Mouse (Mus musculus): ENCODE measurements around the gene Auts2.

The Auts2 gene

GRCm38 (mm10) chr5:131906313-131906712 lies 636.8 kb downstream of the Auts2 start:
- no peak for DNase-seq (ENCODE audit: low read depth)

- no peak for DNase-seq (ENCODE audit: low read depth)
These were observed 638.7 kb downstream of the Auts2 start for GRCm38 (mm10) chr5:131904478-131904877.

- no peak for DNase-seq (ENCODE audit: low read depth)
These were observed 645.0 kb downstream of the Auts2 start for GRCm38 (mm10) chr5:131898048-131898638.

GRCm38 (mm10) chr5:131886636-131887035 lies 656.5 kb downstream of the Auts2 start:
- DNase-seq (ENCODE audit: low read depth) = no peak

- DNase-seq (ENCODE audit: low read depth) = no peak
These were observed 666.6 kb downstream of the Auts2 start for GRCm38 (mm10) chr5:131876569-131876968.

- no peak for DNase-seq (ENCODE audit: low read depth)
These were observed 667.2 kb downstream of the Auts2 start for GRCm38 (mm10) chr5:131875976-131876375.

- DNase-seq (ENCODE audit: low read depth) = no peak
These were observed 670.0 kb downstream of the Auts2 start for GRCm38 (mm10) chr5:131873116-131873515.

- no peak for DNase-seq (ENCODE audit: low read depth)
These were observed 673.2 kb downstream of the Auts2 start for GRCm38 (mm10) chr5:131869711-131870499.

GRCm38 (mm10) chr5:131865200-131865599 lies 677.9 kb downstream of the Auts2 start:
- DNase-seq (ENCODE audit: low read depth) = no peak

GRCm38 (mm10) chr5:131857976-131858375 lies 685.2 kb downstream of the Auts2 start:
- DNase-seq (ENCODE audit: low read depth) = no peak

GRCm38 (mm10) chr5:131855358-131855757 lies 687.8 kb downstream of the Auts2 start:
- DNase-seq (ENCODE audit: low read depth) = no peak

GRCm38 (mm10) chr5:131851597-131852453 lies 691.3 kb downstream of the Auts2 start:
- no peak for DNase-seq (ENCODE audit: low read depth)

GRCm38 (mm10) chr5:131850632-131851335 lies 692.4 kb downstream of the Auts2 start:
- DNase-seq (ENCODE audit: low read depth) = no peak

- no peak for DNase-seq (ENCODE audit: low read depth)
These were observed 693.5 kb downstream of the Auts2 start for GRCm38 (mm10) chr5:131849644-131850043.

- no peak for DNase-seq (ENCODE audit: low read depth)
These were observed 698.7 kb downstream of the Auts2 start for GRCm38 (mm10) chr5:131844519-131844800.

GRCm38 (mm10) chr5:131843766-131844518 lies 699.2 kb downstream of the Auts2 start:
- DNase-seq (ENCODE audit: low read depth) = no peak

GRCm38 (mm10) chr5:131839657-131840315 lies 703.4 kb downstream of the Auts2 start:
- DNase-seq (ENCODE audit: low read depth) = no peak

- DNase-seq (ENCODE audit: low read depth) = no peak
These were observed 704.1 kb downstream of the Auts2 start for GRCm38 (mm10) chr5:131839023-131839422.

GRCm38 (mm10) chr5:131838064-131838463 lies 705.1 kb downstream of the Auts2 start:
- no peak for DNase-seq (ENCODE audit: low read depth)

GRCm38 (mm10) chr5:131836014-131836735 lies 707.0 kb downstream of the Auts2 start:
- no peak for DNase-seq (ENCODE audit: low read depth)

Data from c-Kit-positive CD71-positive TER-119-negative erythroid progenitor cells, embryonic 14.5 days (primary cell).